Comparison of ENCODE assay signal across 8 mouse cellular contexts in genomic region chr2:134481759-134482158, GRCm38 (mm10).
A peak's percentile ranks its signal among the peaks of the same experiment; 100 is the strongest.
DNase-seq lines count a peak whose midpoint lies in the region; ATAC-seq and TF ChIP-seq lines count a peak whose summit lies in the region.

No protein-coding gene starts in this region.

- H3K27ac ChIP-seq in heart, postnatal 0 days (ENCODE audit: low read depth): no peak overlapping the region

- no peaks in the 10 kb centered on the region for H3K4me1 ChIP-seq in heart, postnatal 0 days (ENCODE audit: control insufficient read depth, insufficient read depth)

- TF ChIP-seq EP300 in heart, postnatal 0 days (IDR thresholded peaks at IDR 0.05; ENCODE audit: low read depth): no peak

- peak; percentile 93 for TF ChIP-seq CTCF in heart, postnatal 0 days (IDR thresholded peaks at IDR 0.05; ENCODE audit: low read depth)

- no peak overlapping the region for H3K9ac ChIP-seq in heart, postnatal 0 days (replicated peaks; ENCODE audit: low read depth, low read length)

- no peaks in the 10 kb centered on the region for H3K9me3 ChIP-seq in heart, postnatal 0 days (replicated peaks; ENCODE audit: control insufficient read depth, low read length)

- ATAC-seq in CD4-positive, CD25-positive, alpha-beta regulatory T cell, adult 4 months: no peak
- ATAC-seq in heart, postnatal 0 days (ENCODE audit: insufficient read depth, low read depth): peak; percentile 36; the same call in 1 of the 2 replicates

- peak; percentile 22 for DNase-seq in CD4-positive, CD25-positive, alpha-beta regulatory T cell, adult 2 months (ENCODE audit: low read depth, low spot score)
- peak; percentile 64 to 66 for DNase-seq in adrenal gland, adult 18-20 months (ENCODE audit: low spot score in 2 of 2)
- DNase-seq in embryo, embryonic 11.5 days (ENCODE audit: low read depth, low spot score): peak; percentile 61
- peak; percentile 51 for DNase-seq in heart, postnatal 0 days (ENCODE audit: low spot score)
- peak; percentile 33 to 74 for DNase-seq in layer of hippocampus, adult 8-10 months (ENCODE audit: low spot score in 2 of 2)
- DNase-seq in lung, postnatal 14 days: peak; percentile 77
- DNase-seq in right cerebral cortex, postnatal 36 days (ENCODE audit: low spot score in 2 of 2): peak; percentile 22 to 23

- no peak overlapping the region for H3K4me3 ChIP-seq in heart, postnatal 0 days (ENCODE audit: low read depth, low read length)

- no peaks in the 10 kb centered on the region for H3K27me3 ChIP-seq in heart, postnatal 0 days (ENCODE audit: control insufficient read depth, insufficient read depth, low read length)

- H3K4me2 ChIP-seq in heart, postnatal 0 days (ENCODE audit: low read depth, low read length): no peak overlapping the region

- 7% methylated on average over 8 of the region's 8 CpGs for WGBS in heart, postnatal 0 days

- H3K36me3 ChIP-seq in heart, postnatal 0 days (replicated peaks; ENCODE audit: control insufficient read depth, insufficient read depth, low read length): no peaks in the 10 kb centered on the region

Comparison
In these comparisons a context has a peak if more than half of its experiments do, and no peak if none do; other contexts are left out.
1. DNase-seq: peak in every context shown above with its lines; median percentile 77 in lung, postnatal 14 days; 65 in adrenal gland, adult 18-20 months; 61 in embryo, embryonic 11.5 days; 54 in layer of hippocampus, adult 8-10 months; 51 in heart, postnatal 0 days; 22 in right cerebral cortex, postnatal 36 days; 22 in CD4-positive, CD25-positive, alpha-beta regulatory T cell, adult 2 months.